Mouse (Mus musculus) midbrain, embryonic 15.5 days (tissue): ENCODE data around the gene Acad9. TPM values are rescaled to one million over a fixed set of nuclear protein-coding genes. Genes with fewer than 3 reads are reported as not detected.

Experiments
- ATAC-seq: fragments of 200-750 bp; cut with Nextera tagmentation; replicated peaks from 2 replicates; pipeline ENCODE4 v1.8.0; 2017; ENCODE audit warnings: moderate TSS enrichment
- H3K27ac ChIP-seq: fragments of 300-500 bp; sonication (generic); 2 replicates; pipeline ENCODE4 v1.5.1; 2015; ENCODE audit warnings: mild to moderate bottlenecking, inconsistent platforms
- H3K27me3 ChIP-seq: fragments of 300-500 bp; sonication (generic); replicated peaks from 2 replicates; pipeline ENCODE4 v1.6.1; 2015; ENCODE audit warnings: inconsistent platforms
- H3K36me3 ChIP-seq: fragments of 300-500 bp; sonication (generic); replicated peaks from 2 replicates; pipeline ENCODE4 v1.6.1; 2015; ENCODE audit warnings: inconsistent platforms
- H3K4me1 ChIP-seq: fragments of 300-500 bp; sonication (generic); 2 replicates; pipeline ENCODE4 v1.6.1; 2015; ENCODE audit warnings: inconsistent platforms
- H3K4me2 ChIP-seq: fragments of 300-500 bp; sonication (generic); 2 replicates; pipeline ENCODE4 v1.6.1; 2015; ENCODE audit warnings: inconsistent platforms, mild to moderate bottlenecking, moderate library complexity
- H3K4me3 ChIP-seq: fragments of 300-500 bp; sonication (generic); 2 replicates; pipeline ENCODE4 v1.5.1; 2015; ENCODE audit warnings: mild to moderate bottlenecking, inconsistent platforms
- H3K9ac ChIP-seq: fragments of 300-500 bp; sonication (generic); 2 replicates; pipeline ENCODE4 v1.6.1; 2015; ENCODE audit warnings: mild to moderate bottlenecking, inconsistent platforms
- H3K9me3 ChIP-seq: fragments of 300-500 bp; sonication (generic); 2 replicates; pipeline ENCODE4 v1.6.1; 2016; ENCODE audit warnings: inconsistent platforms
- WGBS: fragments of 180-500 bp; shearing (Covaris S2); methylation state at CpG from one replicate; pipeline ENCODE4 v1.1.7; 2015; ENCODE audit warnings: mixed read lengths; 5-methylcytosine and 5-hydroxymethylcytosine counted together
- polyA plus RNA-seq: library from polyadenylated mRNA; unstranded; fragments of >200 nt; fragmentation: Nextera tagmentation; extraction: Ambion mirVana; gene quantifications from 2 replicates; pipeline ENCODE4 v1.2.1, GENCODE M21; 2015

The Acad9 gene
- polyA plus RNA-seq: 85.8 and 87.0 TPM in 2 replicates

DNA sequence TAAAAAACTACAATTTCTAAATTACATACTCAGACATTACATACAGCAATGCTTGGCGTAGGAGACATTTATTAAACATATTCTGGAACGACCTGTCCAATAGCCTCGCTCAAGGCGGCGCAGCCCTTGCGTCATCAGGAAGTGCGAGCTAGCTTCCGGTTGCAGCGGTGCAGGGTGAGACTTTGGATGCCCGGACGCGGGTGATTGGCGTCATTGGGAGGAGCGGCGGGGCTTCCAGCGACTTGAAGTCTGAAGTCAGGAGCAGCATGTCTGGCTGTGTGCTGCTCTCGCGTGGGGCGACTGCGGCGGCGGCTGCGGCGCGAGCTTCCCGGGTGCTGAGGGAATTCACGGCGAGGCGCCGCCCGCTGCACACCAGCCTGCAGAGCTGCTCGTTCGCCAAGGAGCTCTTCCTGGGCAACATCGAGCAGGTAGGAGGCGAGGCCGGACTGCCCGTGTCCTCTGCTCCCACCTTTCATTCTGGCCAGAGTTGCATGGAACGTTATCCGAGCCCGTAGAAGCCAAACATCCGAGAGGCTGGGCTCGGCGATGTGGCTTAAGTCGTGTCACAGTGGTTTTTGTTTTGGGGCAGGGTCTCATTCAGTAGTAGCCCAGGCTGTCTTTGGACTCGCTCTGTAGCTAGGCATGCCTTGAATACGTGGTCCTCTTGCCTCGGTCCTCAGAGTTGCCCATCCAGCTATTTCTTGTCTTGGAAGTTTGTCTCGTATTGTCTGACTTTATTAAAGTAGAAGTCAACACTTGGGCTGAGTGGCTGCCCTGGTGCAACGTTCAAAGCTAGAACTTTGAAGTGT is at the start of gene Acad9:
Acad9 (plus strand) TSS at position 137 of the 809 bp plus-strand sequence.
- WGBS: 1% methylated on average over 49 of the region's 49 CpGs
- 0 out of 2 replicates have a peak, but pooled peaks cover 3% of the 10 kb centered on the region for H3K36me3 ChIP-seq
- H3K9me3 ChIP-seq: no peaks in the 10 kb centered on the region
- H3K27ac ChIP-seq: peak within 1 kb of the TSS; percentile 83
- peak within 1 kb of the TSS; percentile 79 for H3K4me2 ChIP-seq
- H3K27me3 ChIP-seq: peaks cover 21% of the 10 kb centered on the region
- ATAC-seq: peak; percentile 100
- H3K4me1 ChIP-seq: peaks cover 24% of the 10 kb centered on the region
- H3K4me3 ChIP-seq: peak within 1 kb of the TSS; percentile 84
- H3K9ac ChIP-seq: peak within 1 kb of the TSS; percentile 77

DNA sequence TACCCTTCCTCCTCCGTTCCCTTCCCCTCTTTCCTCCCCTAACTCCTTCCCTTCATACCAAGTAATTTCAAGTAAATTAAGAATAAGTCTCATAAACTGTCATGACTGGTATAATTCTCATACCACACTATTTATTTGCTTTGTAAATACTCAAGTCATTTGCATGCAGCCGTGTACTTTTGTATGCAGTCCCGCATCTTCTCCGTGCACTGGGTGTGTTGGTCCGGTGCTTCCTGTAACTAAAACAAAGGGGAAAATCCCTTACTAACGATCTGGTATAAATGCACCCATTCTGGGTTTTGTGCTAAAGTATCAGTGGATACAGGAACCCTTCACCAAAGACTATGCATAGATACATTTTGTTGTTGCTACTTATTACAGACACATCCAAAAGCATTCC is 40.0 kb upstream of the Acad9 start:
- no peaks in the 10 kb centered on the region for H3K27me3 ChIP-seq
- no peak for ATAC-seq
- H3K9ac ChIP-seq: no peak overlapping the region
- 79% methylated on average over 6 of the region's 6 CpGs for WGBS
- H3K36me3 ChIP-seq: no peaks in the 10 kb centered on the region
- H3K4me1 ChIP-seq: no peaks in the 10 kb centered on the region
- no peak overlapping the region for H3K27ac ChIP-seq
- H3K4me3 ChIP-seq: no peak overlapping the region
- H3K4me2 ChIP-seq: no peak overlapping the region
- no peaks in the 10 kb centered on the region for H3K9me3 ChIP-seq

DNA sequence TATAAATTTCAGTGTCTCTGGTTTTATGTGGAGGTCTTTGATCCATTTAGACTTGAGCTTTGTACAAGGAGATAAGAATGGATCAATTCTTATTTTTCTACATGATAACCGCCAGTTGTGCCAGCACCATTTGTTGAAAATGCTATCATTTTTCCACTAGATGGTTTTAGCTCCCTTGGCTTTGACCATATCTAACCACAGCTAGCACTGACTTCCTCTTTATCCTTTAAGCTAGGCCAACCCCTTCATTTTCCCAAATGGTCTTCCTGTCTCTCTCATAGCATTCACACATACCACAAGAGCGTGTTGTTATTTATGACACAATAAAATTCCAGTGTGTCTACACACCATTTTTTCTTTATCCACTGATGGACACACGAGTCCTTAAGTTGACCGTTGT is 35.8 kb upstream of the Acad9 start:
- no peak for ATAC-seq
- H3K27ac ChIP-seq: no peak overlapping the region
- H3K36me3 ChIP-seq: no peaks in the 10 kb centered on the region
- no peaks in the 10 kb centered on the region for H3K27me3 ChIP-seq
- no peak overlapping the region for H3K9ac ChIP-seq
- H3K4me1 ChIP-seq: no peaks in the 10 kb centered on the region
- no peak overlapping the region for H3K4me2 ChIP-seq
- WGBS: 95% methylated on average over 4 of the region's 4 CpGs
- no peak overlapping the region for H3K4me3 ChIP-seq
- H3K9me3 ChIP-seq: no peaks in the 10 kb centered on the region

DNA sequence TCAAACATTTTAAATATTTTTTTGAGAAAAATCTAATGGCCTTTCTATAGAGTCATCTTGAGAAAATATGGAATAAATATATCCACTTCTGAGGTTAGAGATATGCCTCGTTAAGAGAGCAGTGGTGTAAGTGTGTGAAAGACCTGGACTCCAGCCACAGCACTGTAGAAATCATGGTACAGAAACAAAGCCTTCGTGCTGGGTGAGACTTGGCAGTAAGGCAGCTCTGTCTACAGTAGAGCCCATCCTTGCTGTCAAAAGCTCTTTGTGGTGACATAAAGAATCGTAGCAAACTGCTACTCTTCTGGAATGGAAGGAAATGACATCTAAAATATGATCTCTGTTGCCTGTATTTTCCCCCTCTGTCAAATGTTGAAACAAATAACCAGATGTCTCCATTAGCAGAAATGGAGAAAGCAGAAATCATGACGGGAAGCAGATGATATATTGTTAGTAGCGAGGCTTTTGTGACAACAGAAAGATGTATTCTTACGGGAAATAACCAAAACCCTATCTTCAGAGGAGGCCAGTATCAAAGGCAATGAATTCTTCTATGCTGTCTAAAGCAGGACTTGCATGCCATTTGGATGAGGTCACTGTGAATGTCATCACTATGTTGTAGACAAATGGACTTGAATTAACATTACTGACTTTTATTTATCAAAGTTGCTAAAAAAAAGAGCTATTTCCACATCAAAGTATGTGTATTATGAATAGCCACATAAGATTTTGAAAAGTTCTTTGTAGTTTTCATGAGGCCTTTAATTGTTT is 33.9 kb upstream of the Acad9 start:
- Histone ChIP-seq H3K4me3 (no peak overlapping the region), H3K9me3 (no peaks in the 10 kb centered on the region), H3K4me2 (no peak overlapping the region), H3K36me3 (no peaks in the 10 kb centered on the region), H3K27me3 (no peaks in the 10 kb centered on the region), H3K9ac (no peak overlapping the region), H3K4me1 (no peaks in the 10 kb centered on the region), H3K27ac (no peak overlapping the region)
- ATAC-seq: no peak
- 67% methylated on average over 6 of the region's 6 CpGs for WGBS

- H3K27me3 ChIP-seq: no peaks in the 10 kb centered on the region
Observed at GRCm38 (mm10) chr3:36044520-36044919, 21.3 kb upstream of the Acad9 start.

DNA sequence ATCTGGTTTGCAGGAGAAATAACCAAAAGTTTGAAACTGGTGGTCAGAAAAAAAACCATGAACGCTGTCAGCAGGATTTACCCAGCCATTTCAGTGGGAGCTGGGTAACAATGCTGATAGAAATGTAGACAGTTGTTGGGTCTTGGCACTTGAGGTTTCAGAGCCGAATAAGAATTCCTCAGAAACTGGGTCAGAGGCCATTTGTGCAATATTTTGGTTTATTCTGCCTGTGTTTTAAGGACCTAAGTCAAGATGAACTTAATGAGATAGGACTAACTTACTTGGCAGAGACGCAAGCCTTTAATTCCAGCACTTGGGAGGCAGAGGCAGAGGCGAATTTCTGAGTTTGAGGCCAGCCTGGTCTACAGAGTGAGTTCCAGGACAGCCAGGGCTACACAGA is 20.7 kb upstream of the Acad9 start:
- H3K4me1 ChIP-seq: no peaks in the 10 kb centered on the region
- no peak overlapping the region for H3K4me2 ChIP-seq
- H3K9me3 ChIP-seq: no peaks in the 10 kb centered on the region
- H3K4me3 ChIP-seq: no peak overlapping the region
- 84% methylated on average over 4 of the region's 4 CpGs for WGBS
- H3K9ac ChIP-seq: no peak overlapping the region
- no peak overlapping the region for H3K27ac ChIP-seq
- ATAC-seq: no peak
- H3K27me3 ChIP-seq: no peaks in the 10 kb centered on the region
- H3K36me3 ChIP-seq: no peaks in the 10 kb centered on the region

More at GRCm38 (mm10) chr3:36044520-36044919, 21.3 kb upstream of the Acad9 start:
- H3K27ac ChIP-seq: no peak overlapping the region
- H3K9ac ChIP-seq: no peak overlapping the region
- H3K4me3 ChIP-seq: no peak overlapping the region
- no peaks in the 10 kb centered on the region for H3K9me3 ChIP-seq
- no peaks in the 10 kb centered on the region for H3K4me1 ChIP-seq
- no peak for ATAC-seq
- H3K4me2 ChIP-seq: no peak overlapping the region
- H3K36me3 ChIP-seq: no peaks in the 10 kb centered on the region

GRCm38 (mm10) chr3:36049106-36049505 is 16.7 kb upstream of the Acad9 start:
- Histone ChIP-seq H3K9ac (no peak overlapping the region), H3K4me2 (no peak overlapping the region), H3K9me3 (no peaks in the 10 kb centered on the region), H3K4me1 (no peaks in the 10 kb centered on the region), H3K27me3 (no peaks in the 10 kb centered on the region), H3K4me3 (no peak overlapping the region), H3K36me3 (no peaks in the 10 kb centered on the region), H3K27ac (no peak overlapping the region)
- no peak for ATAC-seq
- WGBS: 76% methylated on average over 1 of the region's 1 CpGs

DNA sequence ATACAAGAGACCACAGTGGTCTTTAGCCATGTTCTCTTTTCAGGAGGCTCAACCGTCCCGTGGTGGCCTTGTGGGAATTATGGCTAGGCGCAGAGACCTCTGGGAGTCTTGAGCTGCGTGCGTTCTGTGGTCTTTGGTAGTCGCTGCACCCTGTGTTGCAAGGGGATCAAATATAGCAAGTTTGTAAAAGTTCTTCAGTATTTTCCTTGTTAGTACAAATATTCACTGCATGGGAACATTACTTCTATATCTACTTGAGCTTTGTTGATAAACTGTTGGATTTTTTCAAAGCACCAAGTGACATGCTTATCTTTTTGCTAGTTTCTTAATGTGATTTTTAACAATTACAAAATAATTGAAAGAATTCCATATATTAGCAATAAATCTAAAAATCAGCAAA is 12.3 kb upstream of the Acad9 start, which contains the start of gene Ccdc144b:
Ccdc144b (minus strand) TSS at position 101 of the 400 bp plus-strand sequence.
- no peak for ATAC-seq

GRCm38 (mm10) chr3:36060096-36060850 is 5.5 kb upstream of the Acad9 start:
- Histone ChIP-seq H3K4me2 (no peak overlapping the region), H3K36me3 (no peaks in the 10 kb centered on the region), H3K9ac (no peak overlapping the region), H3K4me1 (peaks cover 2% of the 10 kb centered on the region; the same call in 1 of the 2 replicates), H3K27ac (no peak overlapping the region), H3K9me3 (no peaks in the 10 kb centered on the region), H3K4me3 (no peak overlapping the region), H3K27me3 (peaks cover 23% of the 10 kb centered on the region)
- 0 out of 2 replicates have a peak, but pooled peaks have one; percentile 65 for ATAC-seq
- 33% methylated on average over 8 of the region's 8 CpGs for WGBS

More for the DNA sequence above, 12.3 kb upstream of the Acad9 start, which contains the start of gene Ccdc144b:
- Histone ChIP-seq H3K4me1 (no peaks in the 10 kb centered on the region), H3K4me3 (no peak within 1 kb of the TSS), H3K36me3 (no peaks in the 10 kb centered on the region), H3K9ac (no peak within 1 kb of the TSS), H3K9me3 (no peaks in the 10 kb centered on the region), H3K27ac (no peak within 1 kb of the TSS), H3K27me3 (no peaks in the 10 kb centered on the region), H3K4me2 (no peak within 1 kb of the TSS)
- 90% methylated on average over 6 of the region's 6 CpGs for WGBS

DNA sequence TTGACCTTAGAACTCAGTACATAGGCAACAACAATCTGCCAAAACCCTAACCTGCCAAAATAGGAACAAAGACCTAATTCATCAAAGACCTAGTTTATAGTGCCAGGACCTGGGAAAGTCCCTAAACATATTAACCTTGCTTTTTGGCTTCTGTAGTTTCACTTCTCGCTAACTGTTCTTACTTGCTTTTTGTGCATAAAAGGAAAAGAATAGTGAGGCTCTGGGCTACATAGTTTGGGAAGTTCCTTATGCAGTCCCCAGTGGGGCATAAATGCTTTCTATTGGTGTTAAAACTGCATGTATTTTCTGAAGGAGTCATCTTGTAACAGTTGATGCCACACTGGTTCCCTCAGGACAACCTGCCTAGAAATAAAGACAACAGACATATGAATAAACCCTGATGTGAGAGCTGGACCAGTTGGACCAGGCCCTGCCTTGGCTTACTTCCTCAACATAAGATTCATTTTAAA is 1.2 kb upstream of the Acad9 start:
- WGBS: 98% methylated on average over 1 of the region's 1 CpGs
- no peak overlapping the region for H3K4me3 ChIP-seq

DNA sequence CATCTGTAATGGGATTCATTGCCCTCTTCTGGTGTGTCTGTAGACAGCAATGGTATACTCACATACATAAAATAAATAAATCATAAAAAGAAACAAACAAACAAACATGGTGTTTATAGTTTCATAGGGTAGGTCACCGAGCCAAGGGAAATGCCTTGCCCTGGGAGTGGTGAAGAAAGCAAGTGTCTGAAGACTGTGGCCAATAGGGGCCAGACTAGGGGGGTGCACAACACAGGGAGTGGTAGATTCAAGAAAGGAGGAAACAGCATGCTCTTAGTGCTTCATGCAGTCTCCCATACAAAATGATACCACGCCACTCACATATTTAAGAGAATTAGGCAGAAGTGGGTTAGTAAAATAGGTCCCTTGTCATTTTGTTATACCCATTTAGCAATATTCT is 613 bp upstream of the Acad9 start:
- H3K27me3 ChIP-seq: peaks cover 23% of the 10 kb centered on the region
- peaks cover 24% of the 10 kb centered on the region for H3K4me1 ChIP-seq
- no peak overlapping the region for H3K27ac ChIP-seq
- 0 out of 2 replicates have a peak, but pooled peaks cover 3% of the 10 kb centered on the region for H3K36me3 ChIP-seq
- H3K9ac ChIP-seq: no peak overlapping the region
- H3K9me3 ChIP-seq: no peaks in the 10 kb centered on the region
- peak overlapping the region; percentile 79 for H3K4me2 ChIP-seq
- 97% methylated on average over 2 of the region's 2 CpGs for WGBS
- peak; percentile 48 for ATAC-seq
- peak overlapping the region; percentile 84 for H3K4me3 ChIP-seq

More for the DNA sequence above, 1.2 kb upstream of the Acad9 start:
- ATAC-seq: no peak
- H3K27ac ChIP-seq: no peak overlapping the region
- H3K9me3 ChIP-seq: no peaks in the 10 kb centered on the region
- peaks cover 24% of the 10 kb centered on the region for H3K4me1 ChIP-seq
- H3K9ac ChIP-seq: no peak overlapping the region
- H3K27me3 ChIP-seq: peaks cover 23% of the 10 kb centered on the region
- no peak overlapping the region for H3K4me2 ChIP-seq
- H3K36me3 ChIP-seq: no peaks in the 10 kb centered on the region

- ATAC-seq: no peak
- H3K27ac ChIP-seq: no peak overlapping the region
- H3K4me3 ChIP-seq: no peak overlapping the region
- H3K9me3 ChIP-seq: no peaks in the 10 kb centered on the region
- H3K36me3 ChIP-seq: 0 out of 2 replicates have a peak, but pooled peaks cover 3% of the 10 kb centered on the region
- WGBS: 84% methylated on average over 6 of the region's 6 CpGs
- H3K9ac ChIP-seq: no peak overlapping the region
- peaks cover 24% of the 10 kb centered on the region for H3K4me1 ChIP-seq
- H3K27me3 ChIP-seq: peaks cover 12% of the 10 kb centered on the region
- no peak overlapping the region for H3K4me2 ChIP-seq
Observed at GRCm38 (mm10) chr3:36067731-36068130, 2.0 kb downstream of the Acad9 start.
